Mouse (Mus musculus) megakaryocyte-erythroid progenitor cell, adult 5-6 weeks (primary cell): ENCODE data around the gene Gm21117. TPM values are rescaled to one million over a fixed set of nuclear protein-coding genes. Genes with fewer than 3 reads are reported as not detected.
"Not testable (repeated sequence)": the region's sequence is repeated elsewhere in the genome, so short reads cannot be mapped to it uniquely, and the experiment has no call there.

Experiments
- ATAC-seq: replicated peaks from 2 replicates; pipeline ENCODE4 v1.8.0; 2016; ENCODE audit warnings: mild to moderate bottlenecking, inconsistent platforms; ENCODE audit not compliant: severe bottlenecking, poor library complexity, low FRiP score, low TSS enrichment
- total RNA-seq, 2 experiments: library from RNA; stranded (forward) in 1 of 2; stranded (reverse) in 1 of 2; fragments of 200-1000, 215-1000 nt in 1 of 2; fragments of >200 nt in 1 of 2; fragmentation: Nextera tagmentation in 1 of 2; gene quantifications; 2 replicates each; pipeline ENCODE4 v1.2.3; 2014 to 2017

Gene Gm21117
- total RNA-seq (2014; fragmentation: Nextera tagmentation) (not detected in 2 replicates), total RNA-seq (2017) (not detected in 2 replicates)

DNA sequence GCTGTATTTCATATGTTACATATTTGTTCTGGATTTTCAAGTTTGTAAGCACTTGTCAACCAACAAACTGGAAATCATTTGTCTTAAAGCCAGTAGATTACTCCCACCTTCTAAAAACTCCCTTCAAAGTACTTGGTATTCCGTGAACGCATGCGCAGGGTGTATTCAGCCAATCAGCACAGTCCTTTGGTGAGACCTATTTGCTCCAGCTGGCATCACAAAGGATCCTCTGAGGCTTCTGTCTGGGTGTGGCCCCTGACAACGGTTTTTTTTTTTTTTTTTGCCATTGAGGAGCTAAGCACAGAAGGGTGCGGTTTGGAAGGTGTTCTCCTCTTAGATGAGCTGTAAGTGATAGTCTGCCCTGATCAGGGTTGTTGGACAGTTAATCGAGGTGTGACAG is at the start of gene Gm21117:
TSS of gene Gm21117 (plus strand) at position 301 of the 400 bp plus-strand sequence.
- ATAC-seq: not testable (repeated sequence)
